Mouse (Mus musculus) midbrain, embryonic 13.5 days (tissue): Measurements from ENCODE around the gene Tbc1d24. TPM values are rescaled to one million over a fixed set of nuclear protein-coding genes. Genes with fewer than 3 reads are reported as not detected.

ENCODE experiments used
- ATAC-seq: fragments of 200-750 bp; cut with Nextera tagmentation; 2 replicates; pipeline ENCODE4 v1.8.0; 2017; ENCODE audit warnings: mild to moderate bottlenecking, moderate TSS enrichment, moderate library complexity
- H3K27ac ChIP-seq: fragments of 300-500 bp; sonication (generic); 2 replicates; pipeline ENCODE4 v1.5.1; 2015; ENCODE audit warnings: inconsistent platforms, mild to moderate bottlenecking, moderate library complexity
- H3K27me3 ChIP-seq: fragments of 300-500 bp; sonication (generic); 2 replicates; pipeline ENCODE4 v1.6.1; 2015; ENCODE audit warnings: mild to moderate bottlenecking, inconsistent platforms
- H3K36me3 ChIP-seq: fragments of 300-500 bp; sonication (generic); 2 replicates; pipeline ENCODE4 v1.6.1; 2015; ENCODE audit warnings: mild to moderate bottlenecking, inconsistent platforms
- H3K4me1 ChIP-seq: fragments of 300-500 bp; sonication (generic); replicated peaks from 2 replicates; pipeline ENCODE4 v1.6.1; 2015; ENCODE audit warnings: inconsistent platforms
- H3K4me2 ChIP-seq: fragments of 300-500 bp; sonication (generic); replicated peaks from 2 replicates; pipeline ENCODE4 v1.6.1; 2015; ENCODE audit warnings: moderate library complexity, mild to moderate bottlenecking, inconsistent platforms
- H3K4me3 ChIP-seq: fragments of 300-500 bp; sonication (generic); replicated peaks from 2 replicates; pipeline ENCODE4 v1.5.1; 2015; ENCODE audit warnings: mild to moderate bottlenecking, inconsistent platforms
- H3K9ac ChIP-seq: fragments of 300-500 bp; sonication (generic); replicated peaks from 2 replicates; pipeline ENCODE4 v1.6.1; 2015; ENCODE audit warnings: mild to moderate bottlenecking, inconsistent platforms
- H3K9me3 ChIP-seq: fragments of 300-500 bp; sonication (generic); 2 replicates; pipeline ENCODE4 v1.6.1; 2016; ENCODE audit warnings: mild to moderate bottlenecking, inconsistent platforms
- WGBS: fragments of 180-500 bp; shearing (Covaris S2); methylation state at CpG from one replicate; pipeline ENCODE4 v1.1.7; 2015; 5-methylcytosine and 5-hydroxymethylcytosine counted together
- polyA plus RNA-seq: library from polyadenylated mRNA; unstranded; fragments of >200 nt; fragmentation: Nextera tagmentation; extraction: Ambion mirVana; gene quantifications from 2 replicates; pipeline ENCODE4 v1.2.1, GENCODE M21; 2015

The Tbc1d24 gene
- polyA plus RNA-seq, 1 experiment from 2014 or later, result 20.4 TPM

DNA sequence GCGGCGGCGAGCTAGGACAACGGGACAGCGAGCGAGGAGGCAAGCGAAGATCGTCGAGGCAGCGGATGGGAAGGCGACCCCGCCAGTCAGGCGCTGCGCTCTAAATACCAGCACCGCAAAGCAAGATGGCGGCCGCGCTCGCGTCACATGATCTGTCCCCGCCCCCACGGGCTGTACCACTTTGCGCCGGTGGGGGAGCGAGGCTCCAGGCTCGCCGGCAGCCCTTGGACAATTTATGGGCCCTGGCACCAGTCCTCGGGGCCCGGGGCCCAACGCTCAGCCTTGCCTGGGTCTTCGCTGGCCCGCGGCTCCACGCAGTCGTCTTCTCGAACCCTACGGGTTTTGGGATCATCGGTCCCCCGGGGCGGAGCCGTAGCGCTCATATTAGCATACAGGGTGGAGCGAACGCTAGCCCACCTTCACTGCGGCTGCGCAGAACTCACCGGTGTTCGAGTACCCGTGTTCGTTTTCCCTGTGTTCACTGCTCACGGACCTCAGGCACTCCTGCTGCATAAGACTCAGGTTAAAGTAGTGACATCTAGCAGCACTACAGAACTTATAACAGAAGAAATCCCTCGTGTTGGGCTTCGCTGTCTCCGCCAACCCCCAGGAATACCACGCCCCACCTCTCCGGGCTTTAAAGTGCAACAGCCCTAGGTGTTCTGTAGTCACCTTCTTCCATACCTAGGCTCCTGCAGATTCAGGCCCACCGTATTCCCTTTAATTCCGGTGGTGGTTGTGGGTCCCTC lies 35.9 kb downstream of the Tbc1d24 start, which contains the start of gene Atp6v0c:
Gene Atp6v0c, minus strand, starts transcription at position 386 of the 749 bp plus-strand sequence.
- H3K36me3 ChIP-seq, result peaks cover 28% of the 10 kb centered on the region
- peak; percentile 85 for ATAC-seq
- WGBS, result under 1% methylated on average over 58 of the region's 58 CpGs
- peak within 1 kb of the TSS; percentile 96 for H3K4me3 ChIP-seq
- peaks cover 28% of the 10 kb centered on the region for H3K4me1 ChIP-seq
- no peaks in the 10 kb centered on the region for H3K9me3 ChIP-seq
- H3K27me3 ChIP-seq, result peaks cover 2% of the 10 kb centered on the region; the same call in 1 of the 2 replicates
- peak within 1 kb of the TSS; percentile 95 for H3K9ac ChIP-seq
- H3K4me2 ChIP-seq, result peak within 1 kb of the TSS; percentile 94
- peak within 1 kb of the TSS; percentile 98 for H3K27ac ChIP-seq

DNA sequence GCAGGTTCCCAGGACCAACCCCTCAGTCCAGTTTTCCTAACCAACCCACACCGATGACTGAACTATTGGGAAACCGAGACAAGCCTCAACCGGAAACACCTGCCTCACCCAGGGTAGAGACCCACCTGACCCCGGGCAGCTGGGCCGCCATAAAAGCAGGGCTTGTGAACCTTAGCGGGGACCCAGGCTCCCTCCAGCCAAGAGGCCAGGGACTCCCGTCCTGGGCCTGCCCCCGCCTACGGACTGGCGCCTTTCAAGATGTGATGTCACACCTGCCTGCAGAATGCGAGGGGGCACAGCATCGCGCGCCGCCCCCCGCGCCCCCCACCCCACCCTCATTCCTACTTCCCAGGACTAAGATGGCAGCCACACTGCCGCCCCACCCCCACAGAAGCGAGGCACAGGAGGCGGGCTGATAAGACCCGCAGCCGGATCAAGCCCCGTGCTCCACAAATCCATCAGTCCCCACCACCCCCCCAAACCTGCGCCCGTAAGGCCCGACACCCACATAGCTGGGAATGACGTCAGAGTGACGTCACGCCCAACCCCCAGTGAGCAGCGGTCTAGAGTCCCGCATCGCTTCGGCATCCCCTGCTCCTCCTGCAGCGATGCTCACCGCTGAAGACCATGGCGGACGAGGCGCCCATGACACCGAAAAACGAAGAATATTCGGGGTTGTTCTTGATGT lies 36.6 kb downstream of the Tbc1d24 start:
- WGBS, result under 1% methylated on average over 38 of the region's 41 CpGs

DNA sequence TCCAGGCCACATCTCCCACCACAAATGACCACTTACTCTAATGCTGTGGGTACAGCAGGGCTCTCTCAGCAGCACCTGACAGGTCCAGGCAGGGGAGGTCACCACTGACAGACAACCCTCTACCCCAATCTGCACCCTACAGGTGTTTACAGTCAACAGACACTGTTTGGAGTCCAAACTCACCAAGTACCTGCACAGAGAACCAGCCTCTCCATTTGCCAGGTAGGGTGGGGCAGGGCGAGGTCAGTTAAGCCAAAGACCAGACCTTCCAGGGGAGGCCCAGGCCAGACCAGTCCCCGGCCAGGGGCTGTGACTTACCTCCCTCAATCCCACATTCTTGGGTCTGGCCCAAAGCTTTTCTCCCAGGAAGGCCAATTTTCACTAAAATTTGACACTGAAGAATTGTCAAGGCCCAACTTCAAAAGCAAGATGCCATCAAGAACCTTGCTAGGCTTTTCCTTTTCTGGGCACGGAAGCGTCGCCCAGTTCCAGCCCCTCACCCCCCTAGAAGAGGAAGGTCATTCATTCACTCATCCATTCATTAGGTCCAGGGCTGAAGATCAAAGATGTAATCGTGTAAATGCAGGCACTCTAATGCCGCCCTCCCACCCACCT lies 37.4 kb downstream of the Tbc1d24 start:
- Histone ChIP-seq H3K36me3 (peaks cover 28% of the 10 kb centered on the region), H3K4me1 (peaks cover 31% of the 10 kb centered on the region), H3K4me2 (peak overlapping the region; percentile 94), H3K4me3 (peak overlapping the region; percentile 96), H3K27me3 (peaks cover 2% of the 10 kb centered on the region; the same call in 1 of the 2 replicates), H3K9ac (peak overlapping the region; percentile 95), H3K27ac (peak overlapping the region; percentile 98; the same call in 1 of the 2 replicates), H3K9me3 (no peaks in the 10 kb centered on the region)
- WGBS, result 57% methylated on average over 7 of the region's 7 CpGs
- ATAC-seq, result no peak

More for the DNA sequence above, 36.6 kb downstream of the Tbc1d24 start:
- Histone ChIP-seq H3K36me3 (peaks cover 28% of the 10 kb centered on the region), H3K9ac (peak overlapping the region; percentile 95), H3K9me3 (no peaks in the 10 kb centered on the region), H3K27ac (peak overlapping the region; percentile 98), H3K4me1 (peaks cover 28% of the 10 kb centered on the region), H3K4me3 (peak overlapping the region; percentile 96), H3K4me2 (peak overlapping the region; percentile 94), H3K27me3 (peaks cover 2% of the 10 kb centered on the region; the same call in 1 of the 2 replicates)
- peak; percentile 59 for ATAC-seq

DNA sequence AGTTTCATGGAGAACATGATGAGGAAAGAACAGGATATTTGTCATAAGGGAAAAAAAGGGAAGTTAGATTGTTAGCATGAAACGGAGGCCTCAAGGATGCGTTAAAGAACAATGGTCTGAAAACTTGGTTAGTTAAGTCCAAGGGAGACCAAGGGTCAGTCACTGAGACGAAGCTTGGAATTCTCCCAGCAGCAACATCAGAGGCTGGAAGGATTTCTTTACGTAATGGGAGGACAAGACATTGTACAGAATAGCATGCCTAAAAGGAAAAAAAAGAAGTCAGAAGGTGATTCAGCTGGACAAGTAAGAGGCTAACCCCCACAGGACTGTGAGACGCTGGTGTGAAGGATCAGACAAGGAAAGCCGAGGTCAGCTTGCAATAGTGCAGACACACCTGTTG lies 38.2 kb downstream of the Tbc1d24 start:
- Histone ChIP-seq H3K4me3 (peak overlapping the region; percentile 96; the same call in 1 of the 2 replicates), H3K9ac (no peak overlapping the region), H3K27ac (no peak overlapping the region), H3K4me2 (peak overlapping the region; percentile 94), H3K36me3 (peaks cover 28% of the 10 kb centered on the region), H3K27me3 (peaks cover 2% of the 10 kb centered on the region; the same call in 1 of the 2 replicates), H3K4me1 (peaks cover 40% of the 10 kb centered on the region), H3K9me3 (no peaks in the 10 kb centered on the region)
- no peak for ATAC-seq
- WGBS, result 92% methylated on average over 6 of the region's 6 CpGs

DNA sequence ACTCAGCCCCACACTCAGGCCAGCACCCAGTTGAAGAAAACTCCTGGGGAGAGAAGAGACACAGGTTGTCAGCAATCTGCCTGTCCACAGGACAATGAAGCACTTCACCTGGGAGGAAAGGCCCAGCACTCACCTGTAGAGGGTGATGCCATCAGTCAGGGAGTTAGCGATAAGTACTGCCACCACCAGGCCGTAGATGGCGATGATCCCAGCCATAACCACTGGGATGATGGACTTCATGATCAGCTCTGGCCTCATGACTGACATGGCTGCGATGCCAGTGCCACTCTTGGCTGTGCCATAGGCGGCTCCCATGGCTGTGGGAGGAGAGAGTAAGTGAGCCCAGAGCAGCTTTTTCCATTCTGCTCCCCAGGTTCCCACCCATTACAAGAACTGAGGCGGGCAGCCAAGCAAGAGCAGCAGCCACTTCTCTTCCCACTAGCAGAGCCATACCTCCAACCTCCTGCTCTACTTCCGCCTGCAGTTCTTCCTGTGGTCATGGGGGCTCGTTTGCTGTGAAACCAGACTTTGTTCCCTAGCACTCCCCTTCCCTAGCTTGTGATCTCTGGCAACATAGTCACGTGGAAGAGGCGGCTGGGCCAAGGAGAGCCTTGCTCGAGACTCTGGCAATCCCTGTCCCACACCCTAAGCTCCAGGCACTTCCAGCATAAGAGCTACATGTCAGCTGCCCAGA lies 40.6 kb downstream of the Tbc1d24 start:
- Histone ChIP-seq H3K27ac (no peak overlapping the region), H3K4me3 (no peak overlapping the region), H3K4me2 (no peak overlapping the region), H3K36me3 (peaks cover 31% of the 10 kb centered on the region), H3K4me1 (peaks cover 40% of the 10 kb centered on the region), H3K27me3 (no peaks in the 10 kb centered on the region), H3K9me3 (no peaks in the 10 kb centered on the region), H3K9ac (no peak overlapping the region)
- WGBS, result 86% methylated on average over 11 of the region's 11 CpGs
- ATAC-seq, result no peak

DNA sequence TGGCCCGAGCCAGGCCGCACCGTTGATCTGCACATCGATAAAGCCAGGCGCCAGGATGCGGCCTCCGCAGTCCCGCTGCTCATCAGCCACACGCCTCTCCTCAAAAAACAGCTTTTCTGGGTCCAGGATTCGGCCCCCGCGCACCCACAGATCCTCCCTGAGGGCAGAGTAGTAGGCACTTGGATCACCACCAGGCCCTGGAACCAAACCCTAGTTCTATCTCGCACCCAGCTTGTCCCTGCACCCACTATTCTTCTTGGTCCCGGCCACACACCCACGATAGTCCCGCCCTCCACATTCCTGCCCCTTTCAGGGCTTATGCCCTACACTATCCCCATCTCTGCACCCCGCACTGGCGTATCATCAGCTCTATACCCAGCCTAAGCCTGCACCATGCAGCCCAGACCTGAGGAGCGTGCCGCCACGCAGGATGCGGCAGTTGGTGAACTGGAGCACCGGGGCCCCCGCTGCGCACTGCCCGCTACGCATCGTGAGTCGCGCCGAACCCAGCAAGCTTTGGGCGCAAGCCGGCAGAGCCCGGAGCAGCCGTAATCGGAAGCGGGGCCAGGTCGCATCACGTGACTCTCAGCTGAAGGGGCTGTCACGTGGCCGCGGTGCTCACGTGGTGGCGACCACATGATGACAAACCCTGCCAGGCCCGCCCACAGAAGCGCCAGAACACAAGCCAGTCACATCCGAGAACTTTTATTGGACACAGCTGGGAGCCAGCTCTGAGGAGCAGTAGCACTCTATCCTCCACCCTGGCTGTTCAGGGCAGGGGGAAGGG lies 42.0 kb downstream of the Tbc1d24 start, which contains the start of gene Amdhd2:
Gene Amdhd2, minus strand, starts transcription at position 591 of the 787 bp plus-strand sequence.
- peak within 1 kb of the TSS; percentile 98 for H3K4me2 ChIP-seq
- peak; percentile 95 for ATAC-seq
- H3K27me3 ChIP-seq, result no peaks in the 10 kb centered on the region
- peaks cover 39% of the 10 kb centered on the region for H3K4me1 ChIP-seq
- peaks cover 31% of the 10 kb centered on the region for H3K36me3 ChIP-seq
- WGBS, result 1% methylated on average over 47 of the region's 47 CpGs
- peak within 1 kb of the TSS; percentile 80 for H3K4me3 ChIP-seq
- H3K9me3 ChIP-seq, result no peaks in the 10 kb centered on the region
- H3K9ac ChIP-seq, result peak within 1 kb of the TSS; percentile 88
- H3K27ac ChIP-seq, result peak within 1 kb of the TSS; percentile 83

DNA sequence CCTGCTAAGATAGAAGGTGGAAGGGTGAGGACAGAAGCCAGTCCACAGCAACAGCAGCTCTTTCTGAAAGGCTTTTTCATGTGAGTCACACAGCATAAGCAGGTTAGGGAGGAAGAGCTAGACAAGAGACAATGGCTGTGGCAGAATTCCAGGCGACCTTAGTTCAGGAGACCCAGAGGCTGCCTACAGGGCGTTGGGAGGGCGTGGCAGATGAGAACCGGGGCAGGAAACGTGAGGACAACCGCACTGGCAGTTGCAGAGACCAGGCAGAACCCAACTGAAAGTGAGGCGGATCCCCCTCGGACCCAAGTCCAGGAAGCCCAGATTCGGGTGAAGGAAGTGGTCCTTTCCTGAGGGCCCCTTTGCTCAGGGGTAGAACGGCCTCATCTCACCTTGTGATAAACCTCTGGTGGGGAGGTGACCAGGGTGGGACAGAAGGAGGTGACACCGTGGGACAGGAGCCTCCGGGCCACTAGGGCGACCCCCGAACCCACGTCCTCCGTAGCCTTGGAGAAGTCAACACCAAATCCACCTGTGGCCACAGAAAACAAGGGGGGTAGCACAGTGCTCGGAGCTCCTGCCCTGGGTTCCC lies 42.7 kb downstream of the Tbc1d24 start:
- WGBS, result 32% methylated on average over 17 of the region's 17 CpGs
- ATAC-seq, result no peak; the same call in 1 of the 2 replicates
- Histone ChIP-seq H3K27ac (peak overlapping the region; percentile 83), H3K4me2 (peak overlapping the region; percentile 98), H3K4me1 (peaks cover 32% of the 10 kb centered on the region), H3K27me3 (no peaks in the 10 kb centered on the region), H3K9ac (peak overlapping the region; percentile 88), H3K9me3 (no peaks in the 10 kb centered on the region), H3K4me3 (peak overlapping the region; percentile 80), H3K36me3 (peaks cover 38% of the 10 kb centered on the region)

DNA sequence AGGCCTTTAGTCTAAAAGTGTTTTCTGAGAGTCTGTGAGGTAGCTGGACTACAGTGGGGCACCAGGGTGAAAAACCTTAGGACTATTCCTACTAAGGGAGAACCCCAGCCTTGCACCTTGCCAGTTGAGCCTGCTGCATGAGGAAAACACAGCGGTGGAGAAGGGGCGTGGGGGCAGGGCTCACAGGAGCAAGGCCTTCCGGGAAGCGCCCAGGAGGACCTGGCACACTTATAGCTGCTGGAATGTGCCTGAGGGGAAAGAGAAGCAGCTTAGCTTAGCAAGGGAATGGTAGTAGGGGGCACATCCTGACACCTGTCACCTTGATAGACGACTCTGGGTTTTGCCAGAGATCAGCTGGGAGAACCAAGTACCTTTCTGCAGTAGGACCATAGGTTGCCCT lies 43.9 kb downstream of the Tbc1d24 start:
- Histone ChIP-seq H3K4me1 (peaks cover 21% of the 10 kb centered on the region), H3K9ac (no peak overlapping the region), H3K27me3 (no peaks in the 10 kb centered on the region), H3K4me2 (no peak overlapping the region), H3K27ac (no peak overlapping the region), H3K4me3 (no peak overlapping the region), H3K36me3 (peaks cover 37% of the 10 kb centered on the region), H3K9me3 (no peaks in the 10 kb centered on the region)
- WGBS, result 86% methylated on average over 5 of the region's 5 CpGs
- no peak for ATAC-seq

DNA sequence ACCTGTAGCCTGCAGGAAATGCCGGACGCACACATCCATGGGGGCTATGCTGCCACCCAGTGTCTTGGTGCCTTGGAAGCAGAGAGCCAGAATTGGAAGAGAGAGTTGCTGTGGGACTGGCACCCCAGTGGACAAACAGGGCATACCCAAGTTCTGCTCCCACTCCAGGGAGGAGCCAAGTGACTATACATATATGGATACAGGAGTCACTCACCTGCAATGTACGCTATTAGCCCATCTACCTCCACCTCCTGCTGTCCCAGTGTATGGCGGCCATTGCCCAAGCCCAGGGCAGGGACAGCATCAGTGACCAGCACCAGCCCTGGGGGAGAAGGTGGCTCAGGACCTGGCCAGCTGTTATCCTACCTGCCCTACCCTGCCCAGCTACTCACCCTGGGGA lies 47.8 kb downstream of the Tbc1d24 start:
- Histone ChIP-seq H3K4me3 (no peak overlapping the region), H3K9ac (no peak overlapping the region), H3K27ac (no peak overlapping the region), H3K27me3 (peaks cover 2% of the 10 kb centered on the region; the same call in 1 of the 2 replicates), H3K36me3 (peaks cover 31% of the 10 kb centered on the region), H3K4me1 (peaks cover 13% of the 10 kb centered on the region), H3K9me3 (no peaks in the 10 kb centered on the region), H3K4me2 (no peak overlapping the region)
- 96% methylated on average over 4 of the region's 4 CpGs for WGBS
- no peak for ATAC-seq

DNA sequence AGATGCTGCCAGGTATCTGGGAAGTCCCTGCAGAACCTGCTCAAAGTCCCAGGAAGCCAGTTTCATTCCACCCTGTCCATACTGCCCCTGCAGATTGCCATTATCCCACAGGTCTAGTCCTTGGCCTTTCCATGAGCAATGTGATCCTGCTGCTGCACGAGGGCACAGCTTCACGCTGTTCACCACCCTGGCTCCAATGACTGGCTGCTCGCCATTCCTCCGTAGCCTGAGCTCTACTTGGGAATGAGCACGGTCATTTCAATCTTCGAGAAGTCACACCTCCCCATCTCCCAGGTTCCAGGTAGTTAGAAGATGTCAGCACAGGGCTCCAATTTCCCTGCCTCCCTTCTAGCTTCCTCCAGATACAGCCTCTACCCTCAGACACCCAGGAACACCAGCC lies 48.2 kb downstream of the Tbc1d24 start:
- H3K9ac ChIP-seq, result no peak overlapping the region
- H3K4me3 ChIP-seq, result no peak overlapping the region
- no peak for ATAC-seq
- no peak overlapping the region for H3K27ac ChIP-seq
- no peaks in the 10 kb centered on the region for H3K9me3 ChIP-seq
- 92% methylated on average over 6 of the region's 6 CpGs for WGBS
- H3K27me3 ChIP-seq, result peaks cover 4% of the 10 kb centered on the region; the same call in 1 of the 2 replicates
- peaks cover 31% of the 10 kb centered on the region for H3K36me3 ChIP-seq
- H3K4me2 ChIP-seq, result no peak overlapping the region
- H3K4me1 ChIP-seq, result peaks cover 13% of the 10 kb centered on the region
